Mouse (Mus musculus): ENCODE results near the gene Pclo. TPM values are rescaled to one million over a fixed set of nuclear protein-coding genes. Genes with fewer than 3 reads are reported as not detected.

The Pclo gene
- polyA plus RNA-seq, 1 experiment: 0.47 TPM

DNA sequence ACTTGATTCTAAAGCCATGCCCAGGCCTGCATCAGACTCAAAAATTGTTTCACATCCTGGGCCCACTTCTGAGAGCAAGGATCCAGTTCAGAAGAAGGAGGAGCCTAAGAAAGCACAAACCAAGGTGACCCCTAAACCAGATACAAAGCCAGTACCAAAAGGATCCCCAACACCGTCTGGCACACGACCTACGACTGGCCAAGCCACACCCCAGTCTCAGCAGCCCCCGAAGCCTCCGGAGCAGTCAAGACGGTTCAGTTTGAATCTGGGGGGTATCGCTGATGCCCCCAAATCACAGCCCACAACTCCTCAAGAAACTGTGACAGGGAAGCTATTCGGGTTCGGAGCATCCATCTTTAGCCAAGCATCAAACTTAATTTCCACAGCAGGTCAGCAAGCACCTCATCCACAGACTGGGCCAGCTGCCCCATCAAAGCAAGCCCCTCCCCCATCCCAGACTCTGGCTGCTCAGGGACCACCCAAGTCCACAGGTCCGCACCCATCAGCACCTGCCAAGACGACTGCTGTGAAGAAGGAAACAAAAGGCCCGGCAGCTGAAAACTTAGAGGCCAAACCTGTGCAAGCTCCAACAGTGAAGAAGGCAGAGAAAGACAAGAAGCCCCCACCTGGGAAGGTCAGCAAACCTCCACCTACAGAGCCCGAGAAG lies 25.4 kb downstream of the Pclo start:
- no peak overlapping the region for H3K27ac ChIP-seq (ENCODE audit: insufficient read depth, low read length)
- TF ChIP-seq CTCF (IDR thresholded peaks at IDR 0.05; ENCODE audit: borderline replicate concordance, insufficient read depth, low read length) (no peak), POLR2A (IDR thresholded peaks at IDR 0.05; ENCODE audit: low read depth, low read length) (no peak)
- no peaks in the 10 kb centered on the region for H3K4me1 ChIP-seq (ENCODE audit: control insufficient read depth, insufficient read depth, low read length)
- H3K4me3 ChIP-seq (ENCODE audit: insufficient read depth, low read length): no peak overlapping the region

DNA sequence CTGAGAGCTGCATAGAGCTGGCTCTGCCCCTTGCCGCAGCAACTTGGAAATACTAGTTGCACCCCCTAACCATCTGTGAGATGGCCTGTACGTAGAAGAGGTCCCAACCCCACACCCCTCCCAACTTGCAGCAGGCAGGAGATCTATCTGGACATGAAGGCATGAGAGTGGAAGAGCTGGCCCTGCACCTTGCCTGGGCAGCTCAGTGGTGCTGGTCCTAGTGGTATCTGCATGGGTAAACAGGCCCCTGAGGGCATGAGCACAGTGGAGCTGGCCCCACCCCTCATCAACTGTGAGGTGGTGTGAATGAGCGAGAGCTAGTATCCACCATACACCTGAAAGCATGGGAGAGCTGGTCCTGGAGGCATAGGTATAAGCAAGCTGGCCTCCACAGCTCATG lies 60.9 kb downstream of the Pclo start:
- no peak overlapping the region for H3K27ac ChIP-seq (ENCODE audit: insufficient read depth, low read length)
- no peak overlapping the region for H3K4me3 ChIP-seq (ENCODE audit: insufficient read depth, low read length)
- TF ChIP-seq POLR2A (IDR thresholded peaks at IDR 0.05; ENCODE audit: low read depth, low read length) (no peak), CTCF (IDR thresholded peaks at IDR 0.05; ENCODE audit: borderline replicate concordance, insufficient read depth, low read length) (no peak)
- H3K4me1 ChIP-seq (ENCODE audit: control insufficient read depth, insufficient read depth, low read length): no peaks in the 10 kb centered on the region

GRCm38 (mm10) chr5:14591479-14591878 lies 76.8 kb downstream of the Pclo start:
- no peaks in the 10 kb centered on the region for H3K4me1 ChIP-seq (ENCODE audit: control insufficient read depth, insufficient read depth, low read length)
- no peak overlapping the region for H3K4me3 ChIP-seq (ENCODE audit: insufficient read depth, low read length)
- H3K27ac ChIP-seq (ENCODE audit: insufficient read depth, low read length): no peak overlapping the region
- TF ChIP-seq CTCF (IDR thresholded peaks at IDR 0.05; ENCODE audit: borderline replicate concordance, insufficient read depth, low read length) (no peak), POLR2A (IDR thresholded peaks at IDR 0.05; ENCODE audit: low read depth, low read length) (no peak)

DNA sequence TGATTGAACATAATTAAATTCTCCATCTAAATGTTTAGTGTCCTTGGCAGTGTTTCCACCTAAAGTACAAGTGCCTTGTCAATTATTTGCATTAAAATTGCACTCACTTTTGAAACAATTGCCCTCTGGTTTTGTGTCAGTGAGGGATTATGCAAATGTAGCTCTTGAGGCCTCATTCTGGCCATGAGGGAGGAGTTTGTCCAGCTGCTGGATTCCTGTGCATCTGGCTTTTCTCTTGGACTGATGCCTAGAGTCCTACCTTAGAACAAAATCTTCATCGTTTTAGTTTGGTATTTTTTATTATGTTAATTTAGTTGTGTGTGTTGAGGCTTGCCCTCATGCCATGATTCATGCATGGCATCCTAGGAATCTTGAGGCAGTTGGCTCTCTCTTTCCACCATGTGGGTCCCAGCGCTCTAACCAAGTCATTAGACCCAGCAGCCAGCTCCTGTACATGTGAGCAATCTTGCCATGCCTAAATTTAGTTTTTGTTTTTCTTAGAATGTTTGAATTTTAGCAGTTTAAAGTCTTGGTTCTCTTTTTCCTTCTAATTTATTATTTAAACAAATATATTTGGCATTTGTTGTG lies 80.8 kb downstream of the Pclo start:
- Histone ChIP-seq H3K4me3 (ENCODE audit: insufficient read depth, low read length) (no peak overlapping the region), H3K4me1 (ENCODE audit: control insufficient read depth, insufficient read depth, low read length) (no peaks in the 10 kb centered on the region), H3K27ac (ENCODE audit: insufficient read depth, low read length) (no peak overlapping the region)
- no peak for TF ChIP-seq POLR2A (IDR thresholded peaks at IDR 0.05; ENCODE audit: low read depth, low read length)
- TF ChIP-seq CTCF (IDR thresholded peaks at IDR 0.05; ENCODE audit: borderline replicate concordance, insufficient read depth, low read length): no peak

GRCm38 (mm10) chr5:14608318-14608717 lies 93.6 kb downstream of the Pclo start:
- H3K4me1 ChIP-seq (ENCODE audit: control insufficient read depth, insufficient read depth, low read length): no peaks in the 10 kb centered on the region
- TF ChIP-seq POLR2A (IDR thresholded peaks at IDR 0.05; ENCODE audit: low read depth, low read length) (no peak), CTCF (IDR thresholded peaks at IDR 0.05; ENCODE audit: borderline replicate concordance, insufficient read depth, low read length) (no peak)

GRCm38 (mm10) chr5:14621146-14621545 lies 106.4 kb downstream of the Pclo start:
- TF ChIP-seq CTCF (IDR thresholded peaks at IDR 0.05; ENCODE audit: borderline replicate concordance, insufficient read depth, low read length): no peak
- TF ChIP-seq POLR2A (IDR thresholded peaks at IDR 0.05; ENCODE audit: low read depth, low read length): no peak
- Histone ChIP-seq H3K27ac (ENCODE audit: insufficient read depth, low read length) (no peak overlapping the region), H3K4me3 (ENCODE audit: insufficient read depth, low read length) (no peak overlapping the region)

More at GRCm38 (mm10) chr5:14608318-14608717, 93.6 kb downstream of the Pclo start:
- Histone ChIP-seq H3K4me3 (ENCODE audit: insufficient read depth, low read length) (no peak overlapping the region), H3K27ac (ENCODE audit: insufficient read depth, low read length) (no peak overlapping the region)

DNA sequence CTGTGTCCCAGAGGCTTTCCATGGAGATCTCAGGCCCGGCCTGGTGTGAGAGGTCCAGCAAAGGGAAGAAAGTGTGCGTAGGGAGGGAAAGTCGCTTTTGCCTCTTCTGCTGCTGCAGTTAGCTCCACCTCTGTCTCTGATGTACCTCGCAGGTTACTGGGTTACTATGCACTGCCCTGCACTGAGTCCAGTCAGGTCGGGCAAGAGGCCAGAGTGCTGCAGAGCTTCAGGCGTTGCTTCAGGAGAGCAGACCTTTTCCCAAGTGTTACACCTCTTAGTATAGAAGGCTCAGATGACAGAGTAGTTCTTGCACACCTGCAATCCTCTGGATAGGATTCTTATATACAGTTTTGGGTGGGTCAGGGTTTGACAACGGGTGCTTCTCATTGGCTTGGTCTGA lies 108.6 kb downstream of the Pclo start:
- TF ChIP-seq POLR2A (IDR thresholded peaks at IDR 0.05; ENCODE audit: low read depth, low read length): no peak
- TF ChIP-seq CTCF (IDR thresholded peaks at IDR 0.05; ENCODE audit: borderline replicate concordance, insufficient read depth, low read length): no peak
- Histone ChIP-seq H3K4me1 (ENCODE audit: control insufficient read depth, insufficient read depth, low read length) (no peaks in the 10 kb centered on the region), H3K4me3 (ENCODE audit: insufficient read depth, low read length) (no peak overlapping the region), H3K27ac (ENCODE audit: insufficient read depth, low read length) (no peak overlapping the region)

More at GRCm38 (mm10) chr5:14621146-14621545, 106.4 kb downstream of the Pclo start:
- no peaks in the 10 kb centered on the region for H3K4me1 ChIP-seq (ENCODE audit: control insufficient read depth, insufficient read depth, low read length)

GRCm38 (mm10) chr5:14641260-14641659 lies 126.5 kb downstream of the Pclo start:
- no peak overlapping the region for H3K27ac ChIP-seq (ENCODE audit: insufficient read depth, low read length)
- H3K4me3 ChIP-seq (ENCODE audit: insufficient read depth, low read length): no peak overlapping the region
- no peaks in the 10 kb centered on the region for H3K4me1 ChIP-seq (ENCODE audit: control insufficient read depth, insufficient read depth, low read length)
- TF ChIP-seq CTCF (IDR thresholded peaks at IDR 0.05; ENCODE audit: borderline replicate concordance, insufficient read depth, low read length): no peak
- no peak for TF ChIP-seq POLR2A (IDR thresholded peaks at IDR 0.05; ENCODE audit: low read depth, low read length)

GRCm38 (mm10) chr5:14645856-14646255 lies 131.1 kb downstream of the Pclo start:
- H3K27ac ChIP-seq (ENCODE audit: insufficient read depth, low read length): no peak overlapping the region
- H3K4me3 ChIP-seq (ENCODE audit: insufficient read depth, low read length): no peak overlapping the region
- TF ChIP-seq POLR2A (IDR thresholded peaks at IDR 0.05; ENCODE audit: low read depth, low read length) (no peak), CTCF (IDR thresholded peaks at IDR 0.05; ENCODE audit: borderline replicate concordance, insufficient read depth, low read length) (no peak)
- H3K4me1 ChIP-seq (ENCODE audit: control insufficient read depth, insufficient read depth, low read length): no peaks in the 10 kb centered on the region

- TF ChIP-seq CTCF (IDR thresholded peaks at IDR 0.05; ENCODE audit: borderline replicate concordance, insufficient read depth, low read length) (no peak), POLR2A (IDR thresholded peaks at IDR 0.05; ENCODE audit: low read depth, low read length) (no peak)
- no peak overlapping the region for H3K4me3 ChIP-seq (ENCODE audit: insufficient read depth, low read length)
Observed at GRCm38 (mm10) chr5:14660637-14661036, 145.9 kb downstream of the Pclo start.

More at GRCm38 (mm10) chr5:14660637-14661036, 145.9 kb downstream of the Pclo start:
- no peaks in the 10 kb centered on the region for H3K4me1 ChIP-seq (ENCODE audit: control insufficient read depth, insufficient read depth, low read length)
- no peak overlapping the region for H3K27ac ChIP-seq (ENCODE audit: insufficient read depth, low read length)

All from embryonic fibroblast, embryonic 13.5 days (primary cell).